Mouse (Mus musculus) kidney, postnatal 10 days (tissue): ENCODE data around the gene Gabre.

Experiments
- DNase-seq: peaks from one replicate; pipeline ENCODE4 v3.0.0; 2021; ENCODE audit warnings: mixed read lengths

Gabre gene

GRCm38 (mm10) chrX:72274659-72275371, at the start of gene Gabre:
Gene Gabre, minus strand, starts transcription at chrX:72274803.
- peak; percentile 70 for DNase-seq

GRCm38 (mm10) chrX:72297812-72298211, 23.2 kb upstream of the Gabre start:
- DNase-seq = no peak

GRCm38 (mm10) chrX:72275372-72275663, 715 bp upstream of the Gabre start:
- DNase-seq = no peak

- peak; percentile 10 for DNase-seq
Measured at GRCm38 (mm10) chrX:72273966-72274658, 491 bp downstream of the Gabre start.

- DNase-seq = no peak
Measured at GRCm38 (mm10) chrX:72270637-72271036, 4.0 kb downstream of the Gabre start.

GRCm38 (mm10) chrX:72221717-72222116, 52.9 kb downstream of the Gabre start, which contains the start of gene Magea4:
Gene Magea4, plus strand, starts transcription at chrX:72222017.
- DNase-seq = no peak
